Mouse (Mus musculus) forebrain, embryonic 16.5 days (tissue): ENCODE measurements around the gene Msi2. TPM values are rescaled to one million over a fixed set of nuclear protein-coding genes. Genes with fewer than 3 reads are reported as not detected.
A peak's percentile ranks its signal among the peaks of the same experiment; 100 is the strongest.

Source experiments
- ATAC-seq: fragments of 200-750 bp; cut with Nextera tagmentation; 2 replicates; pipeline ENCODE4 v1.8.0; 2017; ENCODE audit warnings: mild to moderate bottlenecking, moderate library complexity
- H3K27ac ChIP-seq: fragments of 300-500 bp; sonication (generic); 2 replicates; pipeline ENCODE4 v1.5.1; 2014; ENCODE audit warnings: low read length, control low read depth
- H3K27me3 ChIP-seq: fragments of 300-500 bp; sonication (generic); replicated peaks from 2 replicates; pipeline ENCODE4 v1.6.1; 2014; ENCODE audit warnings: low read length; ENCODE audit not compliant: control insufficient read depth, insufficient read depth
- H3K36me3 ChIP-seq: fragments of 300-500 bp; sonication (generic); 2 replicates; pipeline ENCODE4 v1.6.1; 2014; ENCODE audit not compliant: control insufficient read depth, insufficient read depth
- H3K4me1 ChIP-seq: fragments of 300-500 bp; sonication (generic); replicated peaks from 2 replicates; pipeline ENCODE4 v1.6.1; 2014; ENCODE audit warnings: low read length; ENCODE audit not compliant: control insufficient read depth, insufficient read depth
- H3K4me2 ChIP-seq: fragments of 300-500 bp; sonication (generic); 2 replicates; pipeline ENCODE4 v1.6.1; 2014; ENCODE audit warnings: mild to moderate bottlenecking, low read length, control low read depth
- H3K4me3 ChIP-seq: fragments of 300-500 bp; sonication (generic); replicated peaks from 2 replicates; pipeline ENCODE4 v1.5.1; 2014; ENCODE audit warnings: mild to moderate bottlenecking, low read length, control low read depth
- H3K9ac ChIP-seq: fragments of 300-500 bp; sonication (generic); replicated peaks from 2 replicates; pipeline ENCODE4 v1.6.1; 2014; ENCODE audit warnings: low read depth, low read length, control low read depth
- H3K9me3 ChIP-seq: fragments of 300-500 bp; sonication (generic); 2 replicates; pipeline ENCODE4 v1.6.1; 2016; ENCODE audit warnings: low read length; ENCODE audit not compliant: control insufficient read depth
- WGBS: fragments of 180-500 bp; shearing (Covaris S2); extraction: QIAGEN DNeasy Blood & Tissue Kit; methylation state at CpG from one replicate; pipeline ENCODE4 v1.1.7; 2014; 5-methylcytosine and 5-hydroxymethylcytosine counted together
- polyA plus RNA-seq: library from polyadenylated mRNA; unstranded; fragments of >200 nt; fragmentation: Nextera tagmentation; extraction: Ambion mirVana; gene quantifications from 2 replicates; pipeline ENCODE4 v1.2.1, GENCODE M21; 2015

Gene Msi2
- polyA plus RNA-seq, 1 experiment from 2014 or later = 23.4 TPM

GRCm38 (mm10) chr11:88552385-88552784, 165.9 kb downstream of the Msi2 start:
- peaks cover 74% of the 10 kb centered on the region for H3K4me1 ChIP-seq
- WGBS = 68% methylated on average over 6 of the region's 6 CpGs
- H3K36me3 ChIP-seq = no peaks in the 10 kb centered on the region
- no peaks in the 10 kb centered on the region for H3K9me3 ChIP-seq
- no peak overlapping the region for H3K9ac ChIP-seq
- no peak for ATAC-seq
- no peak overlapping the region for H3K27ac ChIP-seq
- H3K4me2 ChIP-seq = no peak overlapping the region
- no peaks in the 10 kb centered on the region for H3K27me3 ChIP-seq
- no peak overlapping the region for H3K4me3 ChIP-seq

- Histone ChIP-seq H3K9ac (no peak overlapping the region), H3K4me1 (peaks cover 67% of the 10 kb centered on the region), H3K9me3 (no peaks in the 10 kb centered on the region), H3K4me2 (no peak overlapping the region), H3K27me3 (no peaks in the 10 kb centered on the region), H3K27ac (no peak overlapping the region), H3K36me3 (no peaks in the 10 kb centered on the region), H3K4me3 (no peak overlapping the region)
- peak; percentile 59; the same call in 1 of the 2 replicates for ATAC-seq
- WGBS = 7% methylated on average over 3 of the region's 3 CpGs
Measured at GRCm38 (mm10) chr11:88551034-88551433, 167.3 kb downstream of the Msi2 start.

DNA sequence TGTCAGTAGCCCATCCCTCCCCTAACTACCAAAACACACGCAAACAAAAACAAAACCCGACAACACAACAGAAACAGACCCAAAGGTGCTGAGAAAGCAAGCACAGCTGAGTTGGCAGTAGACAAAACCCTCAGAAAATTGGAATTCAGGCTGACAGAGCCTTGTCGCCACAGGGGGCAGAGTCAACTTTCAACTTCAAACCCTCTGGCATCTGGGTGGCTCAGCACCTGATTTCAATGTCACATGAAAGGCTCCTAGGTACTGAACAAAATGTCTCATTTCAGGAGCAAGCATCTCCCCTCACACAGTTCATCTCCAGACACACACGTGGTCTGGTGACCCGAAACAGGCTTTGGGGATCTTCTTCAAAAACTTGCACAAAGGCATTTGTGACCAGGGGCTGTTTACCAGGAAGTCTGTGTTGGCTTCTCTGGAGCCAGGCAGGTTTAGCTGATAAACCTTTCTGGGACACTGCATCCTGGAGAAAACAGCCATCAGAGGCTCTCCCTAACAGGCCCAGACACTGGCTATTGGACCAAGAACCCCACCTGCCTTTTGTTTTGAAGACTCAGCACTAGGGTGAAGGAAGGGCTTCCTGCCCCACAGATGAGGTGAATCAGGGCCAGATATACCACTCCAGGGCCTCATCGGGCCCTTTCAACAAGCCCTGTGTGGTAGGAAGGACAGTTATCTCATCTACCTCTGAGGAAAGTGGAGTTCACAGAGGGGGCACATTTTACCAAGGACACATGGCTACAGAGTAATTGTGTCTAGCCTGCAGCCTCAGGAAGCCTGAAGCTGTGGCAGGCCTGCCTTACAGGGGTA, 168.0 kb downstream of the Msi2 start:
- Histone ChIP-seq H3K4me3 (no peak overlapping the region), H3K9me3 (no peaks in the 10 kb centered on the region), H3K4me2 (no peak overlapping the region), H3K36me3 (no peaks in the 10 kb centered on the region), H3K27me3 (no peaks in the 10 kb centered on the region), H3K9ac (no peak overlapping the region), H3K4me1 (peaks cover 60% of the 10 kb centered on the region), H3K27ac (no peak overlapping the region)
- no peak for ATAC-seq
- 36% methylated on average over 6 of the region's 6 CpGs for WGBS

- H3K27ac ChIP-seq = no peak overlapping the region
- ATAC-seq = no peak
- 69% methylated on average over 13 of the region's 13 CpGs for WGBS
Measured at GRCm38 (mm10) chr11:88549529-88549900, 168.8 kb downstream of the Msi2 start.

GRCm38 (mm10) chr11:88548832-88549528, 169.3 kb downstream of the Msi2 start:
- WGBS = 69% methylated on average over 6 of the region's 6 CpGs
- no peak for ATAC-seq
- Histone ChIP-seq H3K4me2 (no peak overlapping the region), H3K9ac (no peak overlapping the region), H3K4me3 (no peak overlapping the region), H3K36me3 (no peaks in the 10 kb centered on the region), H3K4me1 (peaks cover 59% of the 10 kb centered on the region), H3K27ac (no peak overlapping the region), H3K9me3 (no peaks in the 10 kb centered on the region), H3K27me3 (no peaks in the 10 kb centered on the region)

More at GRCm38 (mm10) chr11:88549529-88549900, 168.8 kb downstream of the Msi2 start:
- H3K9me3 ChIP-seq = no peaks in the 10 kb centered on the region
- peaks cover 59% of the 10 kb centered on the region for H3K4me1 ChIP-seq
- no peak overlapping the region for H3K4me2 ChIP-seq
- H3K4me3 ChIP-seq = no peak overlapping the region
- no peaks in the 10 kb centered on the region for H3K27me3 ChIP-seq
- H3K9ac ChIP-seq = no peak overlapping the region
- H3K36me3 ChIP-seq = no peaks in the 10 kb centered on the region

- H3K9me3 ChIP-seq = no peaks in the 10 kb centered on the region
- H3K27ac ChIP-seq = no peak overlapping the region
- H3K4me1 ChIP-seq = peaks cover 53% of the 10 kb centered on the region
- no peaks in the 10 kb centered on the region for H3K27me3 ChIP-seq
- H3K36me3 ChIP-seq = no peaks in the 10 kb centered on the region
- no peak overlapping the region for H3K4me2 ChIP-seq
- no peak overlapping the region for H3K4me3 ChIP-seq
- no peak overlapping the region for H3K9ac ChIP-seq
- WGBS = 64% methylated on average over 7 of the region's 7 CpGs
- no peak for ATAC-seq
Measured at GRCm38 (mm10) chr11:88548423-88548822, 169.9 kb downstream of the Msi2 start.

GRCm38 (mm10) chr11:88543771-88544170, 174.5 kb downstream of the Msi2 start:
- 84% methylated on average over 6 of the region's 6 CpGs for WGBS
- Histone ChIP-seq H3K27me3 (no peaks in the 10 kb centered on the region), H3K4me3 (no peak overlapping the region), H3K36me3 (no peaks in the 10 kb centered on the region), H3K4me2 (no peak overlapping the region), H3K9ac (no peak overlapping the region), H3K4me1 (peaks cover 43% of the 10 kb centered on the region), H3K9me3 (no peaks in the 10 kb centered on the region), H3K27ac (no peak overlapping the region)
- ATAC-seq = no peak

DNA sequence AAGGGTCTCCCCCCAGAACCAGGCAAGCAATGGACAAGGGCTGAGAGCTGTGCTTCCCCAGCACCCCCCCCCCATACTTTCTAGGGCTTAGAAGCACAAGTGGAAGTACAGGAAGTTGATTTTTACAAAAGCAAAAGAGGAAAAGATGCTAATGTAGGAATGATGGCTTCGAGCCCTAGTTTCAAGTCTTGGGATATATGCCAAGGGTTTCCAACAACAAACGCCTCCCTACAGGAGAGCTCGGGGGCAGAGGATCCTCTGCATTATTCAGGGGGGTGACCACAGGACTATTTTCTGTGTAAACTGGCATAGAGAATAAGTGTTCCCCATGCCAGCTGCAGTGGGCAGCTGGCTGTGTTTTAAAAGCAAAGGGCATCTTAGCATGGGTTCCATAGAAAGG, 175.5 kb downstream of the Msi2 start:
- H3K9ac ChIP-seq = no peak overlapping the region
- no peaks in the 10 kb centered on the region for H3K36me3 ChIP-seq
- no peaks in the 10 kb centered on the region for H3K9me3 ChIP-seq
- ATAC-seq = no peak
- no peak overlapping the region for H3K27ac ChIP-seq
- 20% methylated on average over 3 of the region's 3 CpGs for WGBS
- no peaks in the 10 kb centered on the region for H3K27me3 ChIP-seq
- H3K4me2 ChIP-seq = no peak overlapping the region
- no peak overlapping the region for H3K4me3 ChIP-seq
- H3K4me1 ChIP-seq = peaks cover 44% of the 10 kb centered on the region

DNA sequence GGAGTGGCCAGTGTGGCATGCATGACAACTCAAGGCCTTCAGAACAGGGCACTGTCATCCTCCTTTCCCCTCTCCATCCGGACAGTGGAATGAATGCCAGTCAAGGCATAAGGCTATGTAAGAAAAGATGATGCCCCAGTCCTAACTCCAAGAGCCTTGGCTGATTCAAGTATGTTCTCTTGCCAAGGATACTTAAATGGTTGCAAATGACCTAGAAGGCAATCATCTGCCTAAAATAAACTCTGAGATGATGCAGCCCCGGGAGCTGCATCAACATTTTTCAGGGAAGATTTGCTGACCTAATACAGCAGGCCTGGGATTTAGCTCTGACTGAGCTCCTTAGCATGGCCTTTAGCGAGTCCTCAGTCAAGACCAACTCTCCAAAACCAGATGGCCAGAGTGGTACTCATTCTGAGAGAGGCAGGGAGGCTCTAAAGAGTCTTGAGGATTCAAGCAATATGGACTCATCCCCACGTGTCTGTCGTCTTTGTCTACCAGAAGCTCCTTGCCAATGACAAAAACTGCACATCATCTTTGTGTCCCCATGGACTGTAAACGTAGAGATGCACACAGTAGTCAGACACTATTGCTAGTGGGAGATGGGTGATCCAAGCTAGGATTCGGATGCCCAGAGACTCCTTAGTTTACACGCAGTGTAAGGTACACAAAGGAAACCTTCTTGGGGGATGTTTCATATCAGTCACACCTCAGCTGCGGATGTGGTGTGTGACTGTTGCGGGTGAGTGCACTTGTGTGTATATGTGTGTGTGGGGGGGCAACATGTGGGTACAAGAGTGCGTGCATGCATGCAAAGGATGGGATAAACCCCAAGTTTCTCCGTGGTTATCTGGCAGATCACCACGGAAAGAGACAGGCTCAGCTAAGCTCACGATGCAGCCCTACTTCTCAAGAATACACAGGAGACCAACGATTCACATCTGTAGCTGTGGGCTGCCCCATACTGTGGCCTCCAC, 176.4 kb downstream of the Msi2 start:
- H3K9ac ChIP-seq = no peak overlapping the region
- H3K9me3 ChIP-seq = no peaks in the 10 kb centered on the region
- WGBS = 85% methylated on average over 15 of the region's 15 CpGs
- no peak for ATAC-seq
- H3K4me3 ChIP-seq = no peak overlapping the region
- no peak overlapping the region for H3K27ac ChIP-seq
- H3K27me3 ChIP-seq = no peaks in the 10 kb centered on the region
- peaks cover 42% of the 10 kb centered on the region for H3K4me1 ChIP-seq
- no peak overlapping the region for H3K4me2 ChIP-seq
- H3K36me3 ChIP-seq = no peaks in the 10 kb centered on the region
